31 mouse cellular contexts compared by ENCODE assay signal in the genomic region with DNA sequence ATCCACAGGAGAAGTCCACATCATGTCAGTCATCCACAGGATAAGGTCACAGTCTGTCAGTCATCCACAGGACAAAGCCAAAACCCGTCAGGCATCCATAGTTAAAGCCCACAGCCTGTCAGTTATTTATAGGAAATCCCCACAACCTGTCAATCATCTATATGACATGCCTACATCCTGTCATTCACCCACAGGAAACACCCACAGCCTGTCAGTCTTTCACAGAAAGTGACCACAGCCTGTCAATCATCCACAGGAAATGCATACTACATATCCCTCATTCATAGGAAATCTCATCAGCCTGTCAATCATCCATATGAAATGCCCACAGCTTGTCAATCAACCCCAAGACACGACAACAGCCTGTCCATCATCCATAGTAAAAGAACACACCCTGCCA. TPM values are rescaled to one million over a fixed set of nuclear protein-coding genes. Genes with fewer than 3 reads are reported as not detected.
A peak's percentile ranks its signal among the peaks of the same experiment; 100 is the strongest.
DNase-seq lines count a peak whose midpoint lies in the region; ATAC-seq and TF ChIP-seq lines count a peak whose summit lies in the region.
"Had no signal": no experiment of that assay in that cellular context is flagged by ENCODE, and none has a peak within 500 bp of the region (broad histone marks: within the 10 kb centered on the region; RNA-seq: fewer than 3 reads in every experiment).

No protein-coding gene starts in this region.

- intact Hi-C loops in left cerebral cortex, postnatal 36 days (cut with DNase I): loop anchor here (5.0 to 10.0 kb wide), 2 partner anchors 132 to 145 kb away; no protein-coding TSS in a partner anchor

- WGBS in spleen, adult 2 months: 55% methylated on average over 2 of the region's 2 CpGs

- no peaks in the 10 kb centered on the region; the same call in 1 of the 2 replicates for H3K4me1 ChIP-seq in spleen, adult 2 months (ENCODE audit: control insufficient read depth, insufficient read depth, insufficient read length)

- no peaks in the 10 kb centered on the region for H3K36me3 ChIP-seq in spleen, adult 2 months (ENCODE audit: control insufficient read depth, insufficient read depth, low read length)
- H3K36me3 ChIP-seq: embryonic facial prominence, embryonic 13.5 days; forebrain, embryonic 12.5 days; G1E; hindbrain, embryonic 15.5 days; limb, embryonic 15.5 days; midbrain, embryonic 13.5 days; neural tube, embryonic 13.5 days had no signal

- TF ChIP-seq CTCF in spleen, adult 2 months (IDR thresholded peaks at IDR 0.05; ENCODE audit: extremely low read depth, insufficient read depth, insufficient read length, insufficient replicate concordance): no peak

- DNase-seq in spleen, adult 2 months (ENCODE audit: low read depth in 1 of 2, low spot score in 2 of 2): peak; percentile 24 to 47
- DNase-seq in spleen, postnatal 4 days (ENCODE audit: low spot score in 2 of 2): no peak
- peak; percentile 86 for DNase-seq in CD4-positive helper T cell, adult 2 months (ENCODE audit: low read depth, low spot score)
- DNase-seq in left cerebral cortex, postnatal 36 days (ENCODE audit: low spot score in 2 of 2): no peak
- DNase-seq in embryo, embryonic 10.5 days (ENCODE audit: low spot score): no peak
- no peak for DNase-seq in heart, adult 18-20 months
- DNase-seq: adrenal gland, adult 8-10 months; cerebellum, adult 18-20 months; cerebellum, postnatal 14 days; embryo, embryonic 11 days; gastrocnemius, adult 2 months; kidney, postnatal 25 days; left cerebral cortex, postnatal 4 days; right cerebral cortex, adult 18-20 months; right cerebral cortex, postnatal 4 days; thymus, postnatal 25 days had no signal

- H3K4me3 ChIP-seq in spleen, adult 2 months (ENCODE audit: extremely low read depth, insufficient read depth, insufficient read length): no peak overlapping the region
- H3K4me3 ChIP-seq: embryonic facial prominence, embryonic 13.5 days; erythroblast, embryonic 14.5 days; forebrain, embryonic 12.5 days; gastrocnemius, adult 2 months; hindbrain, embryonic 15.5 days; left cerebral cortex, adult 2 months; limb, embryonic 15.5 days; midbrain, embryonic 13.5 days; neural tube, embryonic 13.5 days had no signal

- no peaks in the 10 kb centered on the region for H3K27me3 ChIP-seq in spleen, adult 2 months (ENCODE audit: control insufficient read depth, insufficient read depth, low read length)
- H3K27me3 ChIP-seq: CH12.LX; embryonic facial prominence, embryonic 13.5 days; forebrain, embryonic 12.5 days; hindbrain, embryonic 15.5 days; limb, embryonic 15.5 days; midbrain, embryonic 13.5 days; neural tube, embryonic 13.5 days; Patski had no signal

- 0 out of 2 replicates have a peak, but pooled peaks have one; percentile 18 for ATAC-seq in common myeloid progenitor, adult 5-6 weeks (replicated peaks; ENCODE audit: low read depth, poor library complexity, severe bottlenecking)
- ATAC-seq in neutrophil, adult 5-6 weeks (ENCODE audit: extremely low read depth, insufficient number of reproducible peaks, low FRiP score, poor library complexity, severe bottlenecking): peak; percentile 64; the same call in 1 of the 2 replicates
- ATAC-seq: intestine, embryonic 16.5 days; midbrain, embryonic 13.5 days had no signal

- H3K27ac ChIP-seq in spleen, adult 2 months (ENCODE audit: insufficient read depth, low read length): no peak overlapping the region
- H3K27ac ChIP-seq: embryonic facial prominence, embryonic 13.5 days; forebrain, embryonic 12.5 days; gastrocnemius, adult 2 months; hindbrain, embryonic 15.5 days; left cerebral cortex, adult 2 months; limb, embryonic 15.5 days; liver, embryonic 14.5 days; midbrain, embryonic 13.5 days; neural tube, embryonic 13.5 days had no signal

- TF ChIP-seq POLR2A in spleen, adult 2 months (IDR thresholded peaks at IDR 0.05; ENCODE audit: low read depth, low read length): no peak

RNA-seq across cellular contexts. Expression of a gene that starts 36.3 kb away (rescaled TPM):
- 4.5 and 4.7 TPM in 2 replicates for polyA plus RNA-seq in spleen, adult 2 months (2012; rRNA removed)
- total RNA-seq in common myeloid progenitor, adult 5-6 weeks (2017): 113 and 127 TPM in 2 replicates
- total RNA-seq in neutrophil, adult 5-6 weeks (2017): 84.8 and 100 TPM in 2 replicates
- total RNA-seq in left cerebral cortex, postnatal 36 days (2021): 10 to 100 TPM; 47.9 to 50.4 TPM
- 10 to 100 TPM; 43.5 to 43.9 TPM for total RNA-seq in heart, adult 18-20 months (2021)

Comparison
In these comparisons a context has a peak if more than half of its experiments do, and no peak if none do; other contexts are left out.
1. DNase-seq: peak in spleen, adult 2 months (2 of 2) and CD4-positive helper T cell, adult 2 months (single experiment); none in spleen, postnatal 4 days (0 of 2), left cerebral cortex, postnatal 36 days (0 of 2), embryo, embryonic 10.5 days (single experiment) and heart, adult 18-20 months (0 of 2).